Comparison of ENCODE assay signal across 19 mouse cellular contexts in genomic region chr1:131763683-131764082, GRCm38 (mm10). TPM values are rescaled to one million over a fixed set of nuclear protein-coding genes. Genes with fewer than 3 reads are reported as not detected.
A peak's percentile ranks its signal among the peaks of the same experiment; 100 is the strongest.
DNase-seq lines count a peak whose midpoint lies in the region; ATAC-seq and TF ChIP-seq lines count a peak whose summit lies in the region.
"Had no signal": no experiment of that assay in that cellular context is flagged by ENCODE, and none has a peak within 500 bp of the region (broad histone marks: within the 10 kb centered on the region; RNA-seq: fewer than 3 reads in every experiment).

No protein-coding gene starts in this region.

- no peak overlapping the region for H3K27ac ChIP-seq in liver, embryonic 11.5 days (ENCODE audit: low read depth, low read length)
- H3K27ac ChIP-seq in stomach, postnatal 0 days (replicated peaks), result no peak overlapping the region
- H3K27ac ChIP-seq in neural tube, embryonic 15.5 days (replicated peaks), result no peak overlapping the region
- H3K27ac ChIP-seq: heart, embryonic 13.5 days; midbrain, embryonic 13.5 days had no signal

- ATAC-seq in liver, embryonic 11.5 days (replicated peaks; ENCODE audit: low FRiP score), result no peak
- ATAC-seq in stomach, postnatal 0 days (ENCODE audit: low FRiP score, low TSS enrichment), result no peak
- no peak for ATAC-seq in neural tube, embryonic 15.5 days (ENCODE audit: low FRiP score)
- ATAC-seq: hindbrain, embryonic 16.5 days; midbrain, embryonic 13.5 days had no signal

- H3K27me3 ChIP-seq in liver, embryonic 11.5 days (replicated peaks; ENCODE audit: control insufficient read depth, insufficient read depth, low read length), result peaks cover 3% of the 10 kb centered on the region; the same call in 1 of the 2 replicates
- H3K27me3 ChIP-seq in stomach, postnatal 0 days (ENCODE audit: control insufficient read depth, insufficient read depth, low read length), result no peaks in the 10 kb centered on the region
- no peaks in the 10 kb centered on the region for H3K27me3 ChIP-seq in neural tube, embryonic 15.5 days (replicated peaks)
- H3K27me3 ChIP-seq: lung, embryonic 15.5 days had no signal

- no peak overlapping the region for H3K9ac ChIP-seq in liver, embryonic 11.5 days (ENCODE audit: low read depth, low read length)
- H3K9ac ChIP-seq in stomach, postnatal 0 days (ENCODE audit: low read length), result no peak overlapping the region
- no peak overlapping the region for H3K9ac ChIP-seq in neural tube, embryonic 15.5 days (replicated peaks)
- H3K9ac ChIP-seq: heart, embryonic 13.5 days; lung, embryonic 15.5 days; midbrain, embryonic 13.5 days had no signal

- H3K36me3 ChIP-seq in liver, embryonic 11.5 days (ENCODE audit: control insufficient read depth, insufficient read depth, low read length), result no peaks in the 10 kb centered on the region
- no peaks in the 10 kb centered on the region for H3K36me3 ChIP-seq in stomach, postnatal 0 days (ENCODE audit: control insufficient read depth, insufficient read depth, low read length)
- H3K36me3 ChIP-seq in neural tube, embryonic 15.5 days, result no peaks in the 10 kb centered on the region
- H3K36me3 ChIP-seq: heart, embryonic 13.5 days; lung, embryonic 15.5 days; midbrain, embryonic 13.5 days had no signal

- WGBS in liver, embryonic 11.5 days, result 40% methylated on average over 9 of the region's 9 CpGs
- 65% methylated on average over 9 of the region's 9 CpGs for WGBS in stomach, postnatal 0 days
- WGBS in neural tube, embryonic 15.5 days, result 58% methylated on average over 9 of the region's 9 CpGs

- no peaks in the 10 kb centered on the region for H3K4me1 ChIP-seq in liver, embryonic 11.5 days (replicated peaks; ENCODE audit: control insufficient read depth, insufficient read depth, low read length)
- no peaks in the 10 kb centered on the region for H3K4me1 ChIP-seq in stomach, postnatal 0 days (replicated peaks; ENCODE audit: control insufficient read depth, insufficient read depth)
- H3K4me1 ChIP-seq in neural tube, embryonic 15.5 days, result peaks cover 7% of the 10 kb centered on the region; the same call in 1 of the 2 replicates

- no peak for TF ChIP-seq EP300 in stomach, postnatal 0 days (optimal IDR thresholded peaks at IDR 0.05)

- H3K4me3 ChIP-seq in liver, embryonic 11.5 days (ENCODE audit: low read depth, low read length), result no peak overlapping the region
- H3K4me3 ChIP-seq in stomach, postnatal 0 days (ENCODE audit: low read depth, low read length), result no peak overlapping the region
- no peak overlapping the region for H3K4me3 ChIP-seq in neural tube, embryonic 15.5 days (replicated peaks)
- H3K4me3 ChIP-seq: heart, embryonic 13.5 days; lung, embryonic 15.5 days; midbrain, embryonic 13.5 days had no signal

- TF ChIP-seq CTCF in stomach, postnatal 0 days (IDR thresholded peaks at IDR 0.05; ENCODE audit: low read depth), result peak; percentile 44

- intact Hi-C loops in gastrocnemius, postnatal 14 days (cut with DNase I; ENCODE audit: low total_unique reads), result loop anchor here (2.0 kb wide), 1 partner anchor 49 kb away; no protein-coding TSS in a partner anchor

- DNase-seq in gastrocnemius, postnatal 10 days, result peak; percentile 7
- DNase-seq in gastrocnemius, postnatal 14 days, result no peak
- peak; percentile 28 for DNase-seq in liver, embryonic 11.5 days (ENCODE audit: low spot score)
- DNase-seq in liver, result no peak
- DNase-seq in urinary bladder, postnatal 4 days (ENCODE audit: low spot score in 2 of 2), result peak; percentile 14 to 54
- no peak for DNase-seq in urinary bladder, postnatal 10 days (ENCODE audit: low spot score)
- peak; percentile 18 for DNase-seq in stomach, postnatal 0 days (ENCODE audit: low spot score)
- DNase-seq: adrenal gland, postnatal 14 days; cerebellum, postnatal 25 days; kidney, postnatal 10 days; right cerebral cortex, adult 18-20 months had no signal

- H3K9me3 ChIP-seq in liver, embryonic 11.5 days (ENCODE audit: control insufficient read depth, low read length), result no peaks in the 10 kb centered on the region
- H3K9me3 ChIP-seq in stomach, postnatal 0 days (ENCODE audit: control insufficient read depth, low read length), result no peaks in the 10 kb centered on the region
- H3K9me3 ChIP-seq in neural tube, embryonic 15.5 days (replicated peaks), result no peaks in the 10 kb centered on the region
- H3K9me3 ChIP-seq: heart, embryonic 13.5 days; lung, embryonic 15.5 days; midbrain, embryonic 13.5 days had no signal

- no peak overlapping the region for H3K4me2 ChIP-seq in liver, embryonic 11.5 days
- H3K4me2 ChIP-seq in stomach, postnatal 0 days (replicated peaks; ENCODE audit: low read depth), result no peak overlapping the region
- H3K4me2 ChIP-seq in neural tube, embryonic 15.5 days, result no peak overlapping the region
- H3K4me2 ChIP-seq: heart, embryonic 13.5 days; lung, embryonic 15.5 days; midbrain, embryonic 13.5 days had no signal

RNA-seq across cellular contexts. Expression of gene Slc26a9, which starts 19.9 kb away (rescaled TPM):
- not detected for total RNA-seq in gastrocnemius, postnatal 10 days (2021)
- total RNA-seq in gastrocnemius, postnatal 14 days (2021), result not detected
- polyA plus RNA-seq in liver, embryonic 11.5 days (2014; fragmentation: Nextera tagmentation; extraction: Ambion mirVana), result not detected in 2 replicates
- 15.4 and 17.6 TPM in 2 replicates for polyA plus RNA-seq in stomach, postnatal 0 days (2015; fragmentation: Nextera tagmentation; extraction: Ambion mirVana)
- 0.09 and 0.10 TPM in 2 replicates for polyA plus RNA-seq in neural tube, embryonic 15.5 days (2015; fragmentation: Nextera tagmentation; extraction: Ambion mirVana)
- polyA plus RNA-seq: limb, embryonic 11.5 days; neural tube, embryonic 11.5 days; urinary bladder, adult 2 months had no signal

RNA-seq across cellular contexts. Expression of gene Pm20d1, which starts 33.5 kb away (rescaled TPM):
- total RNA-seq in gastrocnemius, postnatal 10 days (2021), result 1 to 10 TPM; 1.3 to 1.6 TPM
- 1 to 10 TPM; 1.0 to 2.1 TPM for total RNA-seq in gastrocnemius, postnatal 14 days (2021)
- 2.8 and 4.6 TPM in 2 replicates for polyA plus RNA-seq in liver, embryonic 11.5 days (2014; fragmentation: Nextera tagmentation; extraction: Ambion mirVana)
- polyA plus RNA-seq in stomach, postnatal 0 days (2015; fragmentation: Nextera tagmentation; extraction: Ambion mirVana), result 1.1 and 1.4 TPM in 2 replicates
- 0.13 and 1.0 TPM in 2 replicates for polyA plus RNA-seq in neural tube, embryonic 15.5 days (2015; fragmentation: Nextera tagmentation; extraction: Ambion mirVana)

Comparison
In these comparisons a context has a peak if more than half of its experiments do, and no peak if none do; other contexts are left out.
1. DNase-seq: peak in gastrocnemius, postnatal 10 days (single experiment), liver, embryonic 11.5 days (single experiment), urinary bladder, postnatal 4 days (2 of 2) and stomach, postnatal 0 days (single experiment); none in gastrocnemius, postnatal 14 days (single experiment), liver (single experiment) and urinary bladder, postnatal 10 days (single experiment).
2. RNA of gene Slc26a9, which starts 19.9 kb away (polyA plus RNA-seq): 15.4 to 17.6 TPM in stomach, postnatal 0 days; 0.09 to 0.10 TPM in neural tube, embryonic 15.5 days and not detected in liver, embryonic 11.5 days; every median in the first group is over 10 times any median in the second.